Mouse (Mus musculus): ENCODE data around the gene Elavl3. TPM values are rescaled to one million over a fixed set of nuclear protein-coding genes. Genes with fewer than 3 reads are reported as not detected.

Gene Elavl3
- not detected in 4 replicates for total RNA-seq (2023; ENCODE audit: inconsistent age)

GRCm38 (mm10) chr9:22051958-22052254 lies at the start of gene Elavl3:
TSS of gene Elavl3 (minus strand) at chr9:22052023.

GRCm38 (mm10) chr9:22098993-22099696 lies 47.3 kb upstream of the Elavl3 start, which contains the start of gene Cnn1:
TSS of gene Cnn1 (plus strand) at chr9:22099216.

GRCm38 (mm10) chr9:22085022-22085834 lies 33.4 kb upstream of the Elavl3 start, which contains the start of gene Ecsit:
TSS of gene Ecsit (minus strand) at chr9:22085438.

GRCm38 (mm10) chr9:22070791-22071573 lies 19.2 kb upstream of the Elavl3 start, which contains the start of the genes Gm49318 and Zfp653:
TSS of gene Gm49318 (minus strand) at chr9:22071259.
TSS of gene Zfp653 (minus strand) at chr9:22071376.

GRCm38 (mm10) chr9:22002194-22003162 lies 49.3 kb downstream of the Elavl3 start, which contains the start of the genes Ccdc151 and Prkcsh:
TSS of gene Ccdc151 (minus strand) at chr9:22002634.
TSS of gene Prkcsh (plus strand) at chr9:22002806.

GRCm38 (mm10) chr9:21989230-21990110 lies 62.4 kb downstream of the Elavl3 start, which contains the start of gene Rgl3:
TSS of gene Rgl3 (minus strand) at chr9:21989446.

Other genes with a start within 250 kb of the Elavl3 start
- gene Angptl8, start 216.5 kb downstream of the Elavl3 start, total RNA-seq (2023; ENCODE audit: inconsistent age), result not detected in 4 replicates
- gene Dock6, start 199.4 kb downstream of the Elavl3 start, total RNA-seq (2023; ENCODE audit: inconsistent age), result 11.6 to 16.2 TPM (median 12.1 TPM) in 4 replicates
- gene Rab3d, start 133.8 kb downstream of the Elavl3 start, total RNA-seq (2023; ENCODE audit: inconsistent age), result 3.8 to 5.1 TPM (median 4.2 TPM) in 4 replicates
- gene Ccdc159, start 124.6 kb downstream of the Elavl3 start, total RNA-seq (2023; ENCODE audit: inconsistent age), result not detected in 4 replicates
- 0.67 TPM in 1 of 4 replicates, not detected in the others for gene Tmem205, start 124.5 kb downstream of the Elavl3 start, total RNA-seq (2023; ENCODE audit: inconsistent age)
- gene Plppr2, start 115.0 kb downstream of the Elavl3 start, total RNA-seq (2023; ENCODE audit: inconsistent age), result 0.63 to 1.7 TPM (median 1.1 TPM) in 4 replicates
- 8.1 to 10.0 TPM (median 9.1 TPM) in 4 replicates for gene Swsap1, start 96.3 kb downstream of the Elavl3 start, total RNA-seq (2023; ENCODE audit: inconsistent age)
- gene Epor, start 88.5 kb downstream of the Elavl3 start, total RNA-seq (2023; ENCODE audit: inconsistent age), result 0.30 to 0.60 TPM in 2 of 4 replicates, not detected in the others
- gene Rgl3, start 62.6 kb downstream of the Elavl3 start, total RNA-seq (2023; ENCODE audit: inconsistent age), result 0.19 to 0.21 TPM in 2 of 4 replicates, not detected in the others
- gene Ccdc151, start 49.4 kb downstream of the Elavl3 start, total RNA-seq (2023; ENCODE audit: inconsistent age), result not detected in 4 replicates
- 66.4 to 85.8 TPM (median 77.1 TPM) in 4 replicates for gene Prkcsh, start 49.2 kb downstream of the Elavl3 start, total RNA-seq (2023; ENCODE audit: inconsistent age)
- gene Gm49318, start 19.2 kb upstream of the Elavl3 start, total RNA-seq (2023; ENCODE audit: inconsistent age), result not detected in 4 replicates
- gene Zfp653, start 19.4 kb upstream of the Elavl3 start, total RNA-seq (2023; ENCODE audit: inconsistent age), result 31.9 to 34.7 TPM (median 32.9 TPM) in 4 replicates
- 18.3 to 23.0 TPM (median 22.1 TPM) in 4 replicates for gene Ecsit, start 33.4 kb upstream of the Elavl3 start, total RNA-seq (2023; ENCODE audit: inconsistent age)
- 0.21 TPM in 1 of 4 replicates, not detected in the others for gene Cnn1, start 47.2 kb upstream of the Elavl3 start, total RNA-seq (2023; ENCODE audit: inconsistent age)
- gene Elof1, start 65.1 kb upstream of the Elavl3 start, total RNA-seq (2023; ENCODE audit: inconsistent age), result 38.1 to 44.9 TPM (median 41.1 TPM) in 4 replicates
- 207 to 275 TPM (median 227 TPM) in 4 replicates for gene Acp5, start 83.7 kb upstream of the Elavl3 start, total RNA-seq (2023; ENCODE audit: inconsistent age)
- 12.8 to 20.2 TPM (median 16.1 TPM) in 4 replicates for gene Pigyl, start 104.8 kb upstream of the Elavl3 start, total RNA-seq (2023; ENCODE audit: inconsistent age)
- not detected in 4 replicates for gene Zfp872, start 136.1 kb upstream of the Elavl3 start, total RNA-seq (2023; ENCODE audit: inconsistent age)
- gene Zfp809, start 173.7 kb upstream of the Elavl3 start, total RNA-seq (2023; ENCODE audit: inconsistent age), result 32.3 to 39.4 TPM (median 35.7 TPM) in 4 replicates
- 1.9 to 2.9 TPM (median 2.4 TPM) in 4 replicates for gene Zfp599, start 207.9 kb upstream of the Elavl3 start, total RNA-seq (2023; ENCODE audit: inconsistent age)